Mouse (Mus musculus) midbrain, embryonic 12.5 days (tissue): ENCODE data around the gene Pidd1. TPM values are rescaled to one million over a fixed set of nuclear protein-coding genes. Genes with fewer than 3 reads are reported as not detected.

ENCODE experiments used
- ATAC-seq: fragments of 200-750 bp; cut with Nextera tagmentation; 2 replicates; pipeline ENCODE4 v1.8.0; 2017; ENCODE audit warnings: low read depth, moderate TSS enrichment, moderate library complexity; ENCODE audit not compliant: low FRiP score
- H3K27ac ChIP-seq: fragments of 300-500 bp; sonication (generic); replicated peaks from 2 replicates; pipeline ENCODE4 v1.5.1; 2016; ENCODE audit warnings: mild to moderate bottlenecking
- H3K27me3 ChIP-seq: fragments of 300-500 bp; sonication (generic); 2 replicates; pipeline ENCODE4 v1.6.1; 2016; ENCODE audit warnings: mild to moderate bottlenecking
- H3K36me3 ChIP-seq: fragments of 300-500 bp; sonication (generic); 2 replicates; pipeline ENCODE4 v1.6.1; 2016
- H3K4me1 ChIP-seq: fragments of 300-500 bp; sonication (generic); 2 replicates; pipeline ENCODE4 v1.6.1; 2016
- H3K4me2 ChIP-seq: fragments of 300-500 bp; sonication (generic); replicated peaks from 2 replicates; pipeline ENCODE4 v1.6.1; 2016; ENCODE audit warnings: mild to moderate bottlenecking, moderate library complexity
- H3K4me3 ChIP-seq: fragments of 300-500 bp; sonication (generic); 2 replicates; pipeline ENCODE4 v1.5.1; 2016; ENCODE audit warnings: mild to moderate bottlenecking
- H3K9ac ChIP-seq: fragments of 300-500 bp; sonication (generic); replicated peaks from 2 replicates; pipeline ENCODE4 v1.6.1; 2016; ENCODE audit warnings: mild to moderate bottlenecking, moderate library complexity
- H3K9me3 ChIP-seq: fragments of 300-500 bp; sonication (generic); 2 replicates; pipeline ENCODE4 v1.6.1; 2016; ENCODE audit warnings: mild to moderate bottlenecking
- WGBS: fragments of 180-500 bp; shearing (Covaris S2); methylation state at CpG from one replicate; pipeline ENCODE4 v1.1.7; 2016; 5-methylcytosine and 5-hydroxymethylcytosine counted together
- polyA plus RNA-seq: library from polyadenylated mRNA; unstranded; fragments of >200 nt; fragmentation: Nextera tagmentation; extraction: Ambion mirVana; gene quantifications from 2 replicates; pipeline ENCODE4 v1.2.1, GENCODE M21; 2016

Gene Pidd1
- polyA plus RNA-seq, 1 experiment from 2014 or later = 9.6 TPM

GRCm38 (mm10) chr7:141439140-141439679 lies 4.6 kb downstream of the Pidd1 start:
- no peak overlapping the region for H3K4me2 ChIP-seq
- no peak for ATAC-seq
- 93% methylated on average over 10 of the region's 10 CpGs for WGBS
- H3K27ac ChIP-seq = no peak overlapping the region
- H3K36me3 ChIP-seq = peaks cover 24% of the 10 kb centered on the region
- H3K9me3 ChIP-seq = no peaks in the 10 kb centered on the region
- no peak overlapping the region for H3K4me3 ChIP-seq
- H3K9ac ChIP-seq = no peak overlapping the region
- peaks cover 61% of the 10 kb centered on the region for H3K4me1 ChIP-seq
- no peaks in the 10 kb centered on the region; the same call in 1 of the 2 replicates for H3K27me3 ChIP-seq

DNA sequence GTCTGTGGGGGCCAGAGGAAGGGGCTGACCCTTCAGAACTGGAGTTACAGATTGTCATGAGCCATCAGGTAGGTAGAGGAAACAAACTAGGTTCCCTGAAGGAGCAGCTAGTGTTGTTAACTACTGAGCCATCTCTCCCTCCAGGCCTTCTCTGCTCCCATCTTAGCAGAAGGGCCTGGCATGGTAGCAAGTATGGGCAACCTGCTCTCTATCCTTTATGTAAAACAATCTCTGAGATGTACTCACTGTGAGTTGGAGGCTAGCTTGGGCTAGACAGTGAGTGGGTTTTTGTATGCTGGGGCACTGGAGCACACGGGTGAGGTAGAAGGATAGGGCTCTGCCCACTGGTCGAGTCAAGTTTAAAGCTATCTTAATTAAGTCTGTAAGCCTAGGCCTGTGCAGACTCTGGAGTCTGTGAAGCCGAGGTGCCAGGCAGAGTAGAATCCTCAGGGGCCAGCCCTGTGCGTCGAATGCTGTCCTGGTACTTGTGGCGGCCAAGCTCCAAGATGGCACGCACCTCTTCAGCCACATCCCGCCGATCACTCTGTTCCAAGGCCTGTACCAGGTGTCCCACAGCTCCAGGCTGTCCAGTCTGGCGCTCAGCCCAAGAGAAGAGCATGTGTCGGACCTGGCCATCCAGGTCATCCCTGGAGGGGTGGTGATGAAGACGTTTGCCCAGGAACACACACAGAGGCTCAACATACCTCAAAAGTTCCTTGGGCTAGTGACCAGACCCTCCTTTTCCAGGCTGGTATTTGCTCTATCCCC lies 5.4 kb downstream of the Pidd1 start:
- no peak overlapping the region for H3K4me3 ChIP-seq
- H3K9me3 ChIP-seq = no peaks in the 10 kb centered on the region
- peaks cover 27% of the 10 kb centered on the region for H3K36me3 ChIP-seq
- H3K27ac ChIP-seq = no peak overlapping the region; the same call in 1 of the 2 replicates
- no peak overlapping the region for H3K4me2 ChIP-seq
- 91% methylated on average over 12 of the region's 12 CpGs for WGBS
- H3K4me1 ChIP-seq = peaks cover 61% of the 10 kb centered on the region
- H3K9ac ChIP-seq = no peak overlapping the region
- ATAC-seq = no peak
- no peaks in the 10 kb centered on the region; the same call in 1 of the 2 replicates for H3K27me3 ChIP-seq

DNA sequence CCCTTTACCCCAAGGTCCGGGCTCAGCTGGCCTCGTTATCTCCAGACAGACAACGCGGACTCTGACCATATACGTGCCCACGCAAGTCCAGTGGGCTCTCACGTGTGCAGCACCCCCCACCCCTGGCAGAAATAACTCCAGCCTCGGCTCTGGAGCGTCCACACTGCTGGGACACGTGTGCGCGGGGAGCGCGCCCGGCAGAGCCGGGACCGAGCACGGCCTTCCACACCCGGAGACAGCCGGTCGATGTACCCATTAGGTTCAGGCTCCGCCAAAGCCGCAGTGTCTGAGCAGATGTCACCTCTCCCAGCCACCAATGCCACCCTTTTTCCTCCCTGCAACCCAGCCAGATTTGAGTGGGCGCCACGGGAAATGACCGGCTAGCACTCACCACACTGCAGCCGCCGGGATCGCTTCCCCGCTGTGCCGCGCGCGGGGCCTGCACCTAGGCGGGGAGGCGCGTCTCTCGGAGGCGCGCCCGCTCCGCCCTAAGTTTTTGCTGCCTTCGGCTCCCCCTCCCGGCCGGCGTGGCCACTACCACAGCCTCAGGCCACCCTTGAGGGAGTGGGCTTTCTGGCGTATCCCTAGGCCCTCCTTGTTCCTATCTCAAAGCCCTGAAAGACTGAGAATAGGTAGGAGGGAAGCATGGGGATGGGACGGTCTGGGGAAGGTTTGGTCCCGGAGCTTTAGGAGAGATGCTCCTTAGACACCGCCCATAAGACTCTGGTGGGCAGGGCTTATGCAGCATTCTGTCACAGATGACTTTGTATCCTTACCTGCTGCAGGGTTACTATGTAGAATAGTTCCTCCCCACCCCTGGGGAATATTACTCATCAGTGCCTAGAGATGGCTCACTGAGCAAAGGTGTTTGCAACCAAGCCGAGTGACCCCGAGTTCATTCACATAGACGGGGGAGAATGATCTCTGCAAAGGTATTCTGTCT lies 6.4 kb downstream of the Pidd1 start, which contains the start of gene Slc25a22:
Slc25a22 (minus strand) TSS at position 715 of the 943 bp plus-strand sequence.
- Histone ChIP-seq H3K4me2 (peak within 1 kb of the TSS; percentile 89), H3K27me3 (no peaks in the 10 kb centered on the region; the same call in 1 of the 2 replicates), H3K9me3 (no peaks in the 10 kb centered on the region), H3K9ac (peak within 1 kb of the TSS; percentile 78), H3K4me3 (peak within 1 kb of the TSS; percentile 65), H3K36me3 (peaks cover 34% of the 10 kb centered on the region), H3K27ac (peak within 1 kb of the TSS; percentile 63), H3K4me1 (peaks cover 60% of the 10 kb centered on the region)
- 5% methylated on average over 53 of the region's 53 CpGs for WGBS
- ATAC-seq = peak; percentile 73

DNA sequence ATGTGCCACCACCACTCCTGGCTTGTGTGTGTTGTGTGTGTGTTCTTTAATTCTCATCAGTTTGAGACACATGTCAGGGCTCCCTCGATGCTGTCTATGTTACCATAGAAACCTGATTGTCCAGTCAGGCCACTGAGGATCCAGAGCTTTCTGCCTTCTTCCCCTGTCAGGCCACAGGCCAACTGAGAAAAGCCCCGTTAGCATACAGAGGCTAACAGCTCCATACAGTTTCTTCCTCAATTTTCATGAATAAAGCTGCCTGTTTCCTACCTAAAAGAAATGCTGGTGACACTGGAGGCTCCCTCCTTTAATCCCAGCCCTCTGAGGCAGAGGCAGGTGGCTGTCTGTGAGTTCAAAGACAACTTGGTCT lies 7.3 kb downstream of the Pidd1 start:
- 40% methylated on average over 2 of the region's 2 CpGs for WGBS
- Histone ChIP-seq H3K4me1 (peaks cover 51% of the 10 kb centered on the region), H3K9me3 (no peaks in the 10 kb centered on the region), H3K27ac (peak overlapping the region; percentile 63), H3K4me3 (peak overlapping the region; percentile 65), H3K27me3 (no peaks in the 10 kb centered on the region; the same call in 1 of the 2 replicates), H3K36me3 (peaks cover 40% of the 10 kb centered on the region), H3K9ac (peak overlapping the region; percentile 78), H3K4me2 (peak overlapping the region; percentile 89)
- ATAC-seq = no peak

- Histone ChIP-seq H3K9ac (no peak overlapping the region), H3K4me1 (peaks cover 50% of the 10 kb centered on the region), H3K9me3 (no peaks in the 10 kb centered on the region), H3K4me2 (peak overlapping the region; percentile 89), H3K36me3 (peaks cover 43% of the 10 kb centered on the region), H3K4me3 (0 out of 2 replicates have a peak overlapping the region, but pooled peaks have one; percentile 65), H3K27me3 (no peaks in the 10 kb centered on the region; the same call in 1 of the 2 replicates), H3K27ac (peak overlapping the region; percentile 63; the same call in 1 of the 2 replicates)
- no peak for ATAC-seq
- 75% methylated on average over 9 of the region's 9 CpGs for WGBS
Measured at GRCm38 (mm10) chr7:141435856-141436522, 7.8 kb downstream of the Pidd1 start.

GRCm38 (mm10) chr7:141435129-141435855 lies 8.5 kb downstream of the Pidd1 start:
- Histone ChIP-seq H3K4me2 (peak overlapping the region; percentile 85), H3K4me1 (peaks cover 52% of the 10 kb centered on the region), H3K9me3 (no peaks in the 10 kb centered on the region), H3K36me3 (peaks cover 50% of the 10 kb centered on the region), H3K9ac (peak overlapping the region; percentile 71), H3K27ac (peak overlapping the region; percentile 84), H3K4me3 (peak overlapping the region; percentile 58), H3K27me3 (no peaks in the 10 kb centered on the region; the same call in 1 of the 2 replicates)
- peak; percentile 19; the same call in 1 of the 2 replicates for ATAC-seq
- 4% methylated on average over 17 of the region's 17 CpGs for WGBS

DNA sequence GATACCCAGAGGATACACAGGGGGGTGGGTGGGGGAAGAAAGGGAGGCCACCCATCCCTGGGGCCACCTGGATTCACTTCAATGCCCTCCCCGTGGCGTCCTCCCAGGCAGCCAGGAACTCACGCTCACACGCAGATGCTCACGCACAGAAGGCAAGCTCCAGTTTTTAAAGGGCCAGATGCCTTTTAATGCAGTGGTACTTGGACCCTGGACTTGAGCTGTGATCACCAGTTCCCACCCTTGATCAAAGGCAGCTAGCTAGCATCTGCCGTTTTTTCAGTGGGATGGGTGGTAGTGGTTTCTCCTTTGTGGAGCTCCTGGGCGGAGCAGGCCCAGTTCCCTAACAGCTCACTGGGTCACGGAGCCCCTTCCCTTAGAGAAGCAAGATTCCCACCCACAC lies 9.4 kb downstream of the Pidd1 start:
- Histone ChIP-seq H3K4me2 (peak overlapping the region; percentile 85), H3K36me3 (peaks cover 44% of the 10 kb centered on the region), H3K9me3 (no peaks in the 10 kb centered on the region), H3K27ac (peak overlapping the region; percentile 84), H3K4me3 (peak overlapping the region; percentile 58), H3K9ac (peak overlapping the region; percentile 71), H3K4me1 (peaks cover 60% of the 10 kb centered on the region), H3K27me3 (no peaks in the 10 kb centered on the region; the same call in 1 of the 2 replicates)
- ATAC-seq = no peak
- WGBS = 11% methylated on average over 8 of the region's 8 CpGs

- H3K27ac ChIP-seq = peak overlapping the region; percentile 84
- no peak for ATAC-seq
Measured at GRCm38 (mm10) chr7:141433517-141434400, 10.1 kb downstream of the Pidd1 start.

DNA sequence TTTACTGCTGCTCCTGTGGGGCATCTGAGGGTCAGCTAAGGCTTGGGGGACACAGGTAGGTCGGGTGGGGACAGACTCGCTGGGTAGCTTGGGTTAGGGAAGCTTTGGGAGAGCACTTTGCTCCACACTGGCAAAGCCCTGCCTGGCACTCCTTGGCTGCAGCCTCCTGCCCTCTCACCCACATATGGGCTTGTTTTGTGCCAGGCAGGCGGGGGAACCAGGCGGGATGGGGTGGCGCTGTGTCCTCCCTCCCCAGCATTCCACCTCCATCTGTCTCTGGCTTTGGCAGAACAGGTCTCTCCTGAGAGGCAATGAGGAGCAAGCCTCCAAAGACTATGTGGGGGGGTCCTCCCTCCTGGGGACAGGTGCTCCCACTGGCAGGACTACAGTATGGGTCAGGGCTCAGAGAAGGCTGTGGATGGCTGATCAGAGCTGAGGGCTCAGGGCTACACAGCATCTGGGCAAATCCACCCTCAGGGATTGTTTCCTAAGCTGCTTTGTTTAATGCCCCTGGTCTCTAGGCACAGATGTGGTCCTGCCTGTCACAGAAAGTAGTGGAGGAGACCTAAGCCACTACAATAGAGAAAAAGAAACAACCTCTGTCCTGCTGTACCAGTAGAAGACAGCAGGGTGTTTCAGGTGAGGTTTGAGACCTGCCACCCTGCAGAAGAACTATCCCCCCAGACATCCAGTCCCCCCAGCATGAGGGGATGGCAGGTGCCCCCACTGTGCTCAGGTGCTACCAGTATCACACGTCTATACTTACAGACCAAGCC lies 10.9 kb downstream of the Pidd1 start:
- ATAC-seq = no peak
- H3K27ac ChIP-seq = no peak overlapping the region
- H3K27me3 ChIP-seq = peaks cover 2% of the 10 kb centered on the region
- H3K9me3 ChIP-seq = no peaks in the 10 kb centered on the region
- peak overlapping the region; percentile 85 for H3K4me2 ChIP-seq
- peaks cover 34% of the 10 kb centered on the region for H3K36me3 ChIP-seq
- H3K9ac ChIP-seq = peak overlapping the region; percentile 71; the same call in 1 of the 2 replicates
- peaks cover 71% of the 10 kb centered on the region for H3K4me1 ChIP-seq
- WGBS = 87% methylated on average over 6 of the region's 6 CpGs
- H3K4me3 ChIP-seq = no peak overlapping the region

More at GRCm38 (mm10) chr7:141433517-141434400, 10.1 kb downstream of the Pidd1 start:
- Histone ChIP-seq H3K36me3 (peaks cover 37% of the 10 kb centered on the region), H3K9me3 (no peaks in the 10 kb centered on the region), H3K4me1 (peaks cover 67% of the 10 kb centered on the region), H3K9ac (peak overlapping the region; percentile 71), H3K27me3 (no peaks in the 10 kb centered on the region; the same call in 1 of the 2 replicates), H3K4me2 (peak overlapping the region; percentile 85), H3K4me3 (peak overlapping the region; percentile 58)
- WGBS = 71% methylated on average over 15 of the region's 15 CpGs
